Mouse (Mus musculus) heart, postnatal 36 days (tissue): ENCODE data around the gene Smarcd3. TPM values are rescaled to one million over a fixed set of nuclear protein-coding genes. Genes with fewer than 3 reads are reported as not detected.
A peak's percentile ranks its signal among the peaks of the same experiment; 100 is the strongest.

Experiments
- DNase-seq, 2 experiments: peaks; one replicate each; pipeline ENCODE4 v3.0.0; 2021 to 2022
- intact Hi-C: fragments of 180-260 bp; cut with DNase I; formaldehyde crosslinking; loops from one replicate; pipeline ENCODE4 v1.15.1; 2025
- total RNA-seq, 2 experiments: library from RNA; stranded (reverse); gene quantifications; 2 replicates each; pipeline ENCODE4 v1.2.3; 2021

Gene Smarcd3
- 10 to 100 TPM; 63.2 to 64.5 TPM for total RNA-seq

DNA sequence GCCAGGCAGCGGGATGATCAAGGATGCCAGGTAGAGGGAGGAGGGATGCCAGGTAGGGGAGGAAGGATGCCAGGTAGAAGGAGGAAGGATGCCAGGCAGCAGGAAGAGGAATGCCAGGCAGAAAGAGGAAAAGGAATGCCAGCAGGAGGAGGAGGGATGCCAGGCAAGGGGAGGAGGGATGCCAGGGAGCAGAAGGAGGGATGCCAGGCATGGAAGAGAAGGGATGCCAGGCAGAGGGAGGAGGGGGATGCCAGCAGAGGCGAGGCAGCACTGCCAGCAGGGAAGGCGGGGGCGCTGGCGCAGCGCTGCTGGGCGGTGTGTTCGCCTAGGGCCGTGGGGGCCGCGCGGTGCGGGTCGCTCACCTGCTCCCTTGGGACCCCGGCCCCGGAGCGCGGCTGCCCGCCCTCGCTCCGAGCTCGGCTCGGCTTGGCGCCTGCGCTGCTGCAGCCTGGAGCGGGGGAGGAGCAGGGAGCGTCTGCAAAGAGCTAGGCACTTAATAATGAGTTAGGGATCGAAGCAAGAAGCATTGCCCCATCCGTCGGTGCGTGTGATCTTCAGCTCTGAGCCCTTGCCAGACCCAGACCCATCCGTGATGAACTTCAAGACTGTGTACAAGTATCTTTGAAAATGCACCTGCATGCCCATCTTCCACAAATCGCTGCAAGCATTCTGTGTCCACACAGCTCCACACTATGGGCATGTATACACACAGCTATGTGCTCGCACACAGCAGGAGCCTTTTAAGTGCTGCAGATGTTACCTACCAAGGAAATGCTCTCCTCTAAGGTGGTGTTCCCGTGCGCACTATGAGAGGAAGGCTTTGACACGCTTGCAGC, at the start of gene Smarcd3:
Smarcd3 (minus strand) TSS at position 426 of the 836 bp plus-strand sequence.
- intact Hi-C loops = no loop called here
- DNase-seq = peak; percentile 25 to 26

- intact Hi-C loops = no loop called here
- no peak for DNase-seq
Measured at GRCm38 (mm10) chr5:24661457-24661856, 37.2 kb upstream of the Smarcd3 start.

DNA sequence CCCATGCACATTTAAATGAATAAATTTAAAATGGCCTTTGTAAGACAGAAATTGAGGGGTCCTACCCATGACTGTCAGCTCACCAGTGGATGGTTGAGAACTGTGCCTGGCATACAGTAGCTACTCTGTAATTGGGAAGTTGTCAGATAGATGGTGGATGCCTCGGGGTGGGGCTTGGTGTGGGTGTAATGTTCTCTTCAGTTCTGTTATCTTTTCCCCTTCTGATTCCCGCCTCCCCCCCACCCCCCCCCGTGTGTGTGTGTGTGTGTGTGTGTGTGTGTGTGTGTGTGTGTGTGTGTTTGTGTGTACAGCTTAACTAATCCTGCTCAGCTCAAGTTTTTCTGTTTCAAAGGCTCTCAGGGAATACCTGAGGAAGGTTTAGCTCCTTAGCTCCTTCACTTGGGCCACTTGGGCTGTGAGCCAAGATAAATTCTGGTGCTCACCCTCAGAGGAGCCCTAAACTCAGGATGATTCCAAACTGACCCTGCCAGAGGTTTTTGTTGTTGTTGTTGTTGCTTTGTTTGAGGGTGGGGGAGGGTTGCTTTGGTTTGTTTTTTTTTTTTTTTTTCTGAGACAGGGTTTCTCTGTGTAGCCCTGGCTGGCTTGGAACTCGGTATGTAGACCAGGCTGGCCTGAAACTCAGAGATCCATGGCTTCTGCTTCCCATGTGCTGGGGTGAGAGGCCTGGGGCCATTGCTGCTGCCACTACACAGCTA, 35.7 kb upstream of the Smarcd3 start:
- intact Hi-C loops = no loop called here
- DNase-seq = no peak

DNA sequence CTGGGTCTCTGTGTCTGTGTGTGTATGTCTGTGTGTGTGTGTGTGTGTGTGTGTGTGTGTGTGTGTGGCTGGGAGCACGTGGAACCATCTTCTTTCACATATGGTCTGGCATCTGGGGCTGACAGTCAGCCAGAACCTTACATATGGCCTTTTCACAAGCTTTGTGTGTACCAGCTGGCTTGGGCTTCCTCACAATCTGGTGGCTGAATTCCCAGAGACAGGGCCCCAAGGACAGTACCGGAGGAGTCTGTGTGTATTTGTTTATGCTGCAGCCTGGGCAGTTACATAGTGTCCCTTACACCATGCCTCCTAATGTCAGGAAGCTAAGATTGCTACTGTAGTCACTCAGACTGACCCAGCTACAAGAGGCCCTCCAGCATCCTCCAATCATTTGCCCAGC, 32.9 kb upstream of the Smarcd3 start:
- intact Hi-C loops = no loop called here
- no peak for DNase-seq

- no peak for DNase-seq
- intact Hi-C loops = loop anchor here (5.0 kb wide), 1 partner anchor 122 kb away; no protein-coding TSS in a partner anchor
Measured at GRCm38 (mm10) chr5:24654491-24654890, 30.3 kb upstream of the Smarcd3 start.

- no peak for DNase-seq
- intact Hi-C loops = loop anchor here (2.0 to 5.0 kb wide), 3 partner anchors 44 to 142 kb away; no protein-coding TSS in a partner anchor
Measured at GRCm38 (mm10) chr5:24652780-24653179, 28.6 kb upstream of the Smarcd3 start.

- intact Hi-C loops = loop anchor here (2.0 to 5.0 kb wide), 3 partner anchors 43 to 141 kb away; no protein-coding TSS in a partner anchor
- DNase-seq = peak; percentile 86 to 92
Measured at GRCm38 (mm10) chr5:24651768-24652752, 27.8 kb upstream of the Smarcd3 start.

DNA sequence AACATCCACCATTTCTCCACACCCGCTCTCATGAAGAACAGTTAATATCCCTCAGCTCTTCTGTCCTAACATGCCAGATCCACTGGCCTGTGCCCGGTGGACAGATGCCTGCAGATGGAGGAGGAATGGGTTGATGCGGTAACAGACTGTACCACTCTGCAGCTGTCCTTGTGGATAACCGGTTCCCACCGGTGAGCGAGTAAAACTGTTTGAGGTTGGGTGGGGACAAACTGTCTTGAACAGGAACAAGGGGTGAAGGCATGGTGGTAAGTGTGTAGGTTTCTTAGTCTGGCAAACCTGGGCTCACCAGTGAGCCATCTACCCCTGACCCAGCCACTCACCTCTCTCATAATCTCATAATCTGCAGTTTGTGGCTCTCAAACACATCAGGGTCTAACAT, 27.1 kb upstream of the Smarcd3 start:
- intact Hi-C loops = loop anchor here (5.0 kb wide), 1 partner anchor 119 kb away; no protein-coding TSS in a partner anchor
- no peak for DNase-seq

DNA sequence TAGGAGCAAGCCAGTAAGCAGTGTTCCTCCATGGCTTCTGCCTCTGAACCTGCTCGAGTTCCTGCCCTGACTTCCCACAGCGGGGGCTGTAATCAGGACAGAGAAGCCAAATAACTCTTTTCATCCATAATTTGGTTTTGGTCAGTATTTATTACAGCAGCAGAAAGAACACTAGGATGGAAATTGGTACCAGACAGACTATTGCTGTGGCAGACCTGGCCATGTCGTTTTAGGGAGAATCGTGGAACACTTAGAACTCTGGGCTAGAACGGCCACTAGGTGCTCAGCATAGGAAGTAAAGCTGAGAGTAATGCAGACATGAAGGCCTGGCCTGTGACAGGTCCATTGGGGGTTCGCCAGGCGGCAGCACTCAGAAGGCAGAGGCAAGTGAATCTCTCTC, 25.5 kb upstream of the Smarcd3 start:
- intact Hi-C loops = loop anchor here (5.0 kb wide), 1 partner anchor 117 kb away; no protein-coding TSS in a partner anchor
- DNase-seq = no peak

DNA sequence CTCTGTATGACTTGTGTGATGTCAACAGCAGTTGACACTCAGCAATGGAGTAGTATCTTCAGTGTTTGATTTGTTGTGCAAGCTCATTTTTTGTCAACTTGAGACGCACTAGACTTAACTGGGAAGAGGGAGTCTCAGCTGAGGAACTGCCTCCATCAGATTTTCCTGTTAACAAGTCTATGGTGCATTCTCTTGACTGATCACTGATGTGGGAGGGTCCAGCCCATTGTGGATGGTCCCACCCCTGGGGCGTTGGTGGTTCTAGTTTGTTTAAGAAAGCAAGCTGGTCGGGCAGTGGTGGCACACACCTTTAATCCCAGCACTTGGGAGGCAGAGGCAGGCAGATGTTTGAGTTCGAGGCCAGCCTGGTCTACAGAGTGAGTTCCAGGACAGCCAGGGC, 25.0 kb upstream of the Smarcd3 start:
- intact Hi-C loops = no loop called here

GRCm38 (mm10) chr5:24645454-24645853, 21.2 kb upstream of the Smarcd3 start:
- no peak for DNase-seq
- intact Hi-C loops = no loop called here

More for the DNA sequence above, 25.0 kb upstream of the Smarcd3 start:
- DNase-seq = no peak

- intact Hi-C loops = no loop called here
- DNase-seq = no peak
Measured at GRCm38 (mm10) chr5:24639081-24639480, 14.9 kb upstream of the Smarcd3 start.

DNA sequence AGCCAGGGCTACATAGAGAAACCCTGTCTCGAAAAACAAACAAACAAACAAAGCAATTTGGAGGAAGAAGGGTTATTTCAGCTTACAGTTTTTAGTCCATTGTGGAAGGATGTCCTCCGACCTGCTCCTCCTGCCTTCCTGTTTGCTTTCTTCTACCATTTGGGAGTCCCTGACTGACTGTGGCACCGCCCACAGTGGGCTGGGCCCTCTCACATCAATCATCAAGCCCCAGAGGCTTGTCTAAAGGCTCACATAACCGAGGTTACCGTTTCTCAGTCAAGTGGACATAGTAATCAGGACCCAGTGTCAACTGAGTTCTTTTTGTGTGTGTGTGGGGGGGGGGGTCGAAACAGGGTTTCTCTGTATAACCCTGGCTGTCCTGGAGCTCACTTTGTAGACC, 13.9 kb upstream of the Smarcd3 start:
- intact Hi-C loops = no loop called here
- no peak for DNase-seq

DNA sequence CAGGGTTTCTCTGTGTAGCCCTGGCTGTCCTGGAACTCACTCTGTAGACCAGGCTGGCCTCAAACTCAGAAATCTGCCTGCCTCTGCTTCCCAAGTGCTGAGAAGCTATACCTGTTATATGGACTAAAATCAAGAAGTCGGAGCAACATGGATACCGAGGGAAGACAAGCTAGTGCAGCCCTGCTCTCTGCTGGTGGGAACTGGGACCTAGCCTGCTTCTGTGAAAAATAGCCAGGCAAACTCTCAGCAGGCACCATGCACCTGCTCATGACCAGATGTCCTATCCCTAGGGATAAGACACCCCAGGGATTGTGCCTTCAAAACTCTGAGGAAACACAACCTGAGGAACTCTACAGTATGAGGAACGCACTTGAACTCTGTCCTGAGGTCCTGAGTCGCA, 12.8 kb upstream of the Smarcd3 start:
- intact Hi-C loops = no loop called here
- no peak for DNase-seq

DNA sequence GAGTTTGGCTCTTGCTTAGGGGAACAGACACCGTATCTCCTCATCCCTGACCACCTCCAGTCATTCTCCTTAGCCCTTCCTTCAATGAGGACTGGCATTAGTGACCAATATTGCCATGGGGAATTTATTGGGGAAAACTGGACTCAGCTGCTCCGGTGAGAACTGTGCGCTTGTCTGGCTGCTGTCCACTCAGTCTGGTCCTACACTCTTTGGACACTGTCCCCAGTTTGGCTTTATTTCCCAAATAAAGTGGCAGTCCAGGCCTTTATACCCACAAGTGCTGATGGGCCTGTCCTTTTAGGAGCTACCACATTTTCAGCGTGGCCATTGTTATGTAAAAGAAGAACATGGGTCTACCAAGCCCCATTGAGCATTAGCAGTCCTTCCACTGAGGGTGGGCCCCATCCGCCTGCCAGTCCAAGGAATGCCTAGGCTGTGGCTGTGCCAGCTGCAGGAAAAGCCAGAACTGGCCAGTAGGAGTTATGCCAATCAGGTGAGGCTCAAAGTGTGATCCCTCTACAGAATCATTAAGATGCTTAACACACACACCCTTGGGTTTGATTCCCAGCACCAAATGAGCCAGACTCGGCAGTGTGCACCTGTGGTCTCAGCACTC, 11.4 kb upstream of the Smarcd3 start:
- intact Hi-C loops = no loop called here

GRCm38 (mm10) chr5:24635093-24635492, 10.9 kb upstream of the Smarcd3 start:
- DNase-seq = no peak
- intact Hi-C loops = no loop called here

More for the DNA sequence above, 11.4 kb upstream of the Smarcd3 start:
- DNase-seq = no peak

- intact Hi-C loops = no loop called here
- no peak for DNase-seq
Measured at GRCm38 (mm10) chr5:24629712-24630111, 5.5 kb upstream of the Smarcd3 start.

- DNase-seq = no peak
- intact Hi-C loops = no loop called here
Measured at GRCm38 (mm10) chr5:24624822-24625120, 560 bp upstream of the Smarcd3 start.

DNA sequence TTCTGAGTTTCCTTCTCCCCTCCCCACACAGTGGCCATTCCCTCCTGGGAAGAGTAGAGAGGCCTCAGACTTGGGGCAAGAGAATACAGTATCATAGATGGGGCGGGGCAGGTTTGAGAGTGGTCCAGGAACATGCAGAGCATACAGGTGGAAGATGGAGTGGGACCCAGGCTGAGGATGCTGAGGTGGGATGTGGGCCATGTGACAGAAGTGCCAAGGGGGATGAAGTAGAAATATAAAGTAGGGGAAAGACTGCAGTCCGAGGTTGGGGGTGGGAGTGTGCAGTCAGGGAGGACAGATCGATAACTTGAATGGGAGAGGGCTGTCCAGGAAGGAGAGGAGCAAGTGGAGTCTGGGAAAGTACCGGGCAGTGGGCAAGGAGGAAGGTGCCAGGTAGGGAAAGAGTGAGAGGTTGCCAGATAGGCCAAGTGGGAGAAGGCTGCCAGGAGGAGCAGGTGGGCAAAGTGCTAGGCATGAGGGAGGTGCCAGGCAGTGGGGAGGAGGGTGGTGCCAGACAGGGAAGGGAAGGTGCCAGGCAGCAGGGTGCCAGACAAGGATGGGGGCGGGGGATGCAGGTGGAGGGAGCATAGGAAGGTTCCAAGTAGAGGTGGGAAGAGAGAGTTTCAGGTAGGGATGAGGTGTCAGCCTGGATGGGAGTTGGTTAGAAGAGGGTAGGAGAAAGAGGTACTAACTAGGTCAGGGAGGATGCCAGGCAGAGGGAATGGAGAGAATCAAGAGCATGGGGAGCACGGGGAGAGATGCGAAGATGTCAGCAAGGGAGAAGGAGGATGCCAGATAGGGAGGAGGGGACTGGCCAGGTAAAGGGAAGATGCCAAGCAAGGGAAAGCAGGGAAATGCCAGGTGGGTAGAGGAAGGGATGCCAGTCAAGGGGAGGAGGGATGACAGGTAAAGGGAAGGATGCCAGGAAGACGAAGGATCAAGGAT, 898 bp downstream of the Smarcd3 start:
- intact Hi-C loops = no loop called here

More for the DNA sequence above, 898 bp downstream of the Smarcd3 start:
- no peak for DNase-seq
